Mouse (Mus musculus) MEL (cell line): ENCODE results near the gene Rnf220. TPM values are rescaled to one million over a fixed set of nuclear protein-coding genes. Genes with fewer than 3 reads are reported as not detected.

Source experiments
- DNase-seq: peaks from one replicate; pipeline ENCODE4 v3.0.0; 2011; ENCODE audit warnings: low read depth, low spot score
- H3K27ac ChIP-seq: 2 replicates; pipeline ENCODE4 v1.5.1; 2012; ENCODE audit warnings: low read depth, mild to moderate bottlenecking, control low read depth, low read length, moderate library complexity; ENCODE audit not compliant: control insufficient read depth
- H3K27me3 ChIP-seq, 2 experiments: fragments of 150-350 bp in 1 of 2; sonication (generic) in 1 of 2; 2 replicates each; pipeline ENCODE4 v1.6.1; 2012; ENCODE audit warnings: low read length in 2 of 2, mild to moderate bottlenecking in 2 of 2, improper control_type of control experiment in 1 of 2, moderate library complexity in 1 of 2; ENCODE audit not compliant: insufficient read depth in 2 of 2, control insufficient read depth in 1 of 2
- H3K36me3 ChIP-seq, 2 experiments: 2 replicates each; pipeline ENCODE4 v1.6.1; 2012 to 2014; ENCODE audit warnings: low read length in 2 of 2, improper control_type of control experiment in 1 of 2, inconsistent platforms in 1 of 2, mild to moderate bottlenecking in 1 of 2; ENCODE audit not compliant: insufficient read depth in 2 of 2, control insufficient read depth in 1 of 2
- H3K4me1 ChIP-seq, 2 experiments: fragments of 150-350 bp in 1 of 2; sonication (generic) in 1 of 2; 2 replicates each; pipeline ENCODE4 v1.6.1; 2012; ENCODE audit warnings: low read length in 2 of 2, improper control_type of control experiment in 1 of 2, mild to moderate bottlenecking in 1 of 2; ENCODE audit not compliant: insufficient read depth in 2 of 2, control insufficient read depth in 1 of 2
- H3K4me3 ChIP-seq, 2 experiments: fragments of 150-350 bp in 1 of 2; sonication (generic) in 1 of 2; 2 replicates each; pipeline ENCODE4 v1.5.1; 2012; ENCODE audit warnings: low read depth in 2 of 2, low read length in 2 of 2, mild to moderate bottlenecking in 2 of 2, moderate library complexity in 2 of 2, control low read depth in 1 of 2, improper control_type of control experiment in 1 of 2; ENCODE audit not compliant: control insufficient read depth in 1 of 2, insufficient read depth in 1 of 2
- H3K79me2 ChIP-seq: 2 replicates; pipeline ENCODE4 v1.6.1; 2012; ENCODE audit warnings: mild to moderate bottlenecking, low read length, moderate library complexity; ENCODE audit not compliant: control insufficient read depth, poor library complexity, insufficient read depth
- H3K9ac ChIP-seq: 2 replicates; pipeline ENCODE4 v1.6.1; 2012; ENCODE audit warnings: low read depth, mild to moderate bottlenecking, control low read depth, low read length, moderate library complexity; ENCODE audit not compliant: control insufficient read depth, poor library complexity, severe bottlenecking
- H3K9me3 ChIP-seq: fragments of 150-350 bp; sonication (generic); replicated peaks from 2 replicates; pipeline ENCODE4 v1.6.1; 2012; ENCODE audit warnings: mild to moderate bottlenecking, low read length, improper control_type of control experiment, moderate library complexity; ENCODE audit not compliant: insufficient read depth
- CTCF ChIP-seq, 3 experiments: IDR thresholded peaks in 2 of 3; conservative IDR thresholded peaks in 1 of 3; 2 replicates each; pipeline ENCODE4 v1.5.1; 2011 to 2012; ENCODE audit warnings: low read length in 3 of 3, low read depth in 2 of 3, mild to moderate bottlenecking in 2 of 3, improper control_type of control experiment in 1 of 3, inconsistent platforms in 1 of 3, mixed read lengths in 1 of 3, moderate library complexity in 1 of 3; ENCODE audit not compliant: control insufficient read depth in 1 of 3, insufficient read depth in 1 of 3, poor library complexity in 1 of 3, severe bottlenecking in 1 of 3
- ELF1 ChIP-seq: IDR thresholded peaks from 2 replicates; pipeline ENCODE4 v1.6.1; 2014; ENCODE audit warnings: low read depth, mild to moderate bottlenecking, inconsistent platforms, low read length, improper control_type of control experiment, moderate library complexity
- EP300 ChIP-seq, 2 experiments: IDR thresholded peaks; 2 replicates each; pipeline ENCODE4 v1.6.1; 2011; ENCODE audit warnings: improper control_type of control experiment in 2 of 2, low read length in 2 of 2, low read depth in 1 of 2, mild to moderate bottlenecking in 1 of 2
- ETS1 ChIP-seq: IDR thresholded peaks from 2 replicates; pipeline ENCODE4 v1.6.1; 2012; ENCODE audit warnings: low read depth, mild to moderate bottlenecking, inconsistent platforms, low read length, improper control_type of control experiment, moderate library complexity
- GABPA ChIP-seq: IDR thresholded peaks from 2 replicates; pipeline ENCODE4 v1.6.1; 2012; ENCODE audit warnings: low read depth, mild to moderate bottlenecking, inconsistent platforms, low read length, improper control_type of control experiment, moderate library complexity
- HCFC1 ChIP-seq: IDR thresholded peaks from 2 replicates; pipeline ENCODE4 v1.6.1; 2012; ENCODE audit warnings: low read depth, mild to moderate bottlenecking, inconsistent platforms, low read length, improper control_type of control experiment, moderate library complexity
- JUND ChIP-seq: IDR thresholded peaks from 2 replicates; pipeline ENCODE4 v1.6.1; 2011; ENCODE audit warnings: low read depth, mild to moderate bottlenecking, improper control_type of control experiment, low read length
- MAFK ChIP-seq: IDR thresholded peaks from 2 replicates; pipeline ENCODE4 v1.6.1; 2011; ENCODE audit warnings: low read depth, mild to moderate bottlenecking, low read length, improper control_type of control experiment, borderline replicate concordance
- MAZ ChIP-seq: IDR thresholded peaks from 2 replicates; pipeline ENCODE4 v1.6.1; 2012; ENCODE audit warnings: low read depth, mild to moderate bottlenecking, inconsistent platforms, low read length, improper control_type of control experiment
- MYC ChIP-seq: IDR thresholded peaks from 2 replicates; pipeline ENCODE4 v1.6.1; 2011; ENCODE audit warnings: low read depth, mild to moderate bottlenecking, low read length, improper control_type of control experiment, moderate library complexity
- NELFE ChIP-seq: IDR thresholded peaks from 2 replicates; pipeline ENCODE4 v1.6.1; 2011; ENCODE audit warnings: low read depth, low read length, improper control_type of control experiment
- NRF1 ChIP-seq: IDR thresholded peaks from 2 replicates; pipeline ENCODE4 v1.6.1; 2014; ENCODE audit warnings: low read depth, mild to moderate bottlenecking, inconsistent platforms, low read length, improper control_type of control experiment, moderate library complexity; ENCODE audit not compliant: poor library complexity, insufficient read depth, severe bottlenecking
- POLR2A ChIP-seq, 2 experiments: IDR thresholded peaks; 2 replicates each; pipeline ENCODE4 v1.6.1; 2011 to 2012; ENCODE audit warnings: low read length in 2 of 2, mild to moderate bottlenecking in 2 of 2, control low read depth in 1 of 2, improper control_type of control experiment in 1 of 2, low read depth in 1 of 2, moderate library complexity in 1 of 2; ENCODE audit not compliant: control insufficient read depth in 1 of 2, insufficient read depth in 1 of 2, poor library complexity in 1 of 2
- RAD21 ChIP-seq: IDR thresholded peaks from 2 replicates; pipeline ENCODE4 v1.6.1; 2011; ENCODE audit warnings: mild to moderate bottlenecking, low read depth, low read length, improper control_type of control experiment
- RCOR1 ChIP-seq: IDR thresholded peaks from 2 replicates; pipeline ENCODE4 v1.6.1; 2012; ENCODE audit warnings: low read depth, mild to moderate bottlenecking, inconsistent platforms, low read length, improper control_type of control experiment
- SMC3 ChIP-seq: IDR thresholded peaks from 2 replicates; pipeline ENCODE4 v1.6.1; 2011; ENCODE audit warnings: low read depth, low read length, improper control_type of control experiment
- UBTF ChIP-seq: IDR thresholded peaks from 2 replicates; pipeline ENCODE4 v1.6.1; 2012; ENCODE audit warnings: low read depth, mild to moderate bottlenecking, inconsistent platforms, low read length, improper control_type of control experiment, moderate library complexity, borderline replicate concordance; ENCODE audit not compliant: insufficient read depth
- USF1 ChIP-seq: IDR thresholded peaks from 2 replicates; pipeline ENCODE4 v1.6.1; 2014; ENCODE audit warnings: low read depth, mild to moderate bottlenecking, inconsistent platforms, low read length, improper control_type of control experiment, moderate library complexity
- ZC3H11A ChIP-seq: IDR thresholded peaks from 2 replicates; pipeline ENCODE4 v1.6.1; 2012; ENCODE audit warnings: low read depth, mild to moderate bottlenecking, inconsistent platforms, low read length, improper control_type of control experiment
- ZMIZ1 ChIP-seq: IDR thresholded peaks from 2 replicates; pipeline ENCODE4 v1.6.1; 2012; ENCODE audit warnings: low read depth, mild to moderate bottlenecking, inconsistent platforms, low read length, improper control_type of control experiment, moderate library complexity
- polyA plus RNA-seq, 2 experiments: library from polyadenylated mRNA; stranded (reverse) in 1 of 2; unstranded in 1 of 2; fragments of >175 nt in 1 of 2; fragments of >200 nt in 1 of 2; gene quantifications; 2 replicates each; pipeline versions ENCODE4 v1.2.1 to v1.2.4; 2012; ENCODE audit warnings: low replicate concordance in 2 of 2, low read depth in 1 of 2; ENCODE audit not compliant: insufficient read length in 2 of 2, insufficient read depth in 1 of 2, missing spikeins in 1 of 2
- total RNA-seq: library from RNA; depleted of rRNA; stranded (reverse); fragments of 300-350 nt; gene quantifications from 2 replicates; pipeline ENCODE4 v1.2.3, GENCODE M21; 2012

Rnf220 gene
- total and polyA plus RNA-seq, 3 experiments, result 121 to 201 TPM; not detected in 1

- Histone ChIP-seq H3K79me2 (no peaks in the 10 kb centered on the region), H3K4me3 (no peak overlapping the region), H3K4me1 (no peaks in the 10 kb centered on the region; a peak in 1 of 4 replicates), H3K27ac (no peak overlapping the region), H3K9me3 (no peaks in the 10 kb centered on the region), H3K9ac (no peak overlapping the region), H3K27me3 (no peaks in the 10 kb centered on the region), H3K36me3 (peaks cover 0 to 2% of the 10 kb centered on the region in 2 experiments; a peak in 1 of 4 replicates)
- DNase-seq, result no peak
- no peak for TF ChIP-seq POLR2A (IDR thresholded peaks at IDR 0.05; ENCODE audit: control insufficient read depth in 1 of 2, insufficient read depth in 1 of 2, low read depth in 1 of 2, low read length in 2 of 2, poor library complexity in 1 of 2)
- TF ChIP-seq, all 39 proteins: peak for 0
Measured at GRCm38 (mm10) chr4:117267831-117268437, 228.9 kb downstream of the Rnf220 start.

- Histone ChIP-seq H3K9ac (peak overlapping the region; percentile 39; the same call in 1 of the 2 replicates), H3K27me3 (no peaks in the 10 kb centered on the region), H3K4me3 (no peak overlapping the region), H3K79me2 (no peaks in the 10 kb centered on the region), H3K4me1 (no peaks in the 10 kb centered on the region; a peak in 1 of 4 replicates), H3K9me3 (no peaks in the 10 kb centered on the region), H3K27ac (no peak overlapping the region), H3K36me3 (peaks cover 0 to 2% of the 10 kb centered on the region in 2 experiments; a peak in 1 of 4 replicates)
- TF ChIP-seq CTCF (IDR thresholded peaks at IDR 0.05 in 2 of 3, conservative IDR thresholded peaks at IDR 0.05 in 1 of 3; ENCODE audit: control insufficient read depth in 1 of 3, insufficient read depth in 1 of 3, low read depth in 2 of 3, low read length in 3 of 3, poor library complexity in 1 of 3, severe bottlenecking in 1 of 3) (peak; percentile 89 to 99 (median 94)), RAD21 (peak; percentile 72), EP300 (IDR thresholded peaks at IDR 0.05; ENCODE audit: low read depth in 1 of 2, low read length in 2 of 2) (no peak), RCOR1 (0 out of 2 replicates have a peak, but pooled peaks have one; percentile 10), ZC3H11A (peak; percentile 51), MYC (0 out of 2 replicates have a peak, but pooled peaks have one; percentile 26), NELFE (no peak), MAZ (no peak), UBTF (no peak), SMC3 (peak; percentile 86), HCFC1 (no peak), GABPA (no peak), ETS1 (no peak), JUND (0 out of 2 replicates have a peak, but pooled peaks have one; percentile 30), MAFK (no peak), USF1 (no peak), ZMIZ1 (no peak), ELF1 (no peak), NRF1 (no peak)
- peak; percentile 86 for DNase-seq
Measured at GRCm38 (mm10) chr4:117267284-117267683, 229.6 kb downstream of the Rnf220 start.
